Mouse (Mus musculus): ENCODE results near the gene Hspa13. TPM values are rescaled to one million over a fixed set of nuclear protein-coding genes. Genes with fewer than 3 reads are reported as not detected.

Gene Hspa13
- polyA plus RNA-seq, 1 experiment from 2014 or later, result 27.7 TPM

- no peak for TF ChIP-seq CTCF (IDR thresholded peaks at IDR 0.05; ENCODE audit: low read depth)
- no peak for ATAC-seq (replicated peaks; ENCODE audit: low FRiP score, low read depth)
- no peaks in the 10 kb centered on the region for H3K9me3 ChIP-seq (replicated peaks; ENCODE audit: low read length)
These were observed 18.0 kb downstream of the Hspa13 start for GRCm38 (mm10) chr16:75748926-75749325.

DNA sequence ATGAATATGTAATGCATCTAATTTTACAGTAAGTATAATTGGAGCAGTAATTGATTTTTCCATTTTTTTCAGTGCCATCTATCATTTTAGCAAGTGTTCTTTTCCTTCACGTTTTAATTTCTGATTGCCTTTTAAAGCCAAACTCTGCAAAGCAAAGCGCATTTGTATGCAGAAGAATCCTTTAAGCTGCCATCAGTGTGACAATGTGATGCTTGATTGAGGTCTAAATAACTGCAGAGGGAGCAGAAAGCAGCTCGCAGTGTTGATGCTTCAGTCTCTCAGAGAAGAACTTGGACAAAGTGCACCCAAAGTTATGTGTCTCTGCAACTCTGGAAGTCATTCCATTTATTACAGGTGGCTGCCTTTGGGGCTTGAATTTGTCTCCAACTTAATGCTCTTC is 22.9 kb downstream of the Hspa13 start:
- ATAC-seq (replicated peaks; ENCODE audit: low FRiP score, low read depth) (no peak), DNase-seq (ENCODE audit: low spot score) (no peak)
- H3K36me3 ChIP-seq (ENCODE audit: insufficient read depth, low read length), result no peaks in the 10 kb centered on the region
- H3K4me2 ChIP-seq (ENCODE audit: low read length), result no peak overlapping the region
- no peak overlapping the region for H3K9ac ChIP-seq (ENCODE audit: low read depth, low read length)
- no peak for TF ChIP-seq CTCF (IDR thresholded peaks at IDR 0.05; ENCODE audit: low read depth)
- no peaks in the 10 kb centered on the region for H3K9me3 ChIP-seq (replicated peaks; ENCODE audit: low read length)
- WGBS, result 71% methylated on average over 3 of the region's 3 CpGs
- H3K4me1 ChIP-seq (replicated peaks; ENCODE audit: insufficient read depth, low read length), result no peaks in the 10 kb centered on the region
- H3K27ac ChIP-seq, result no peak overlapping the region
- no peaks in the 10 kb centered on the region for H3K27me3 ChIP-seq (ENCODE audit: insufficient read depth, low read length)
- H3K4me3 ChIP-seq (replicated peaks; ENCODE audit: low read depth, low read length), result no peak overlapping the region

More at GRCm38 (mm10) chr16:75748926-75749325, 18.0 kb downstream of the Hspa13 start:
- H3K4me3 ChIP-seq (replicated peaks; ENCODE audit: low read depth, low read length), result no peak overlapping the region
- DNase-seq (ENCODE audit: low spot score), result no peak
- 96% methylated on average over 1 of the region's 1 CpGs for WGBS
- H3K27ac ChIP-seq, result no peak overlapping the region
- no peak overlapping the region for H3K4me2 ChIP-seq (ENCODE audit: low read length)
- no peaks in the 10 kb centered on the region for H3K27me3 ChIP-seq (ENCODE audit: insufficient read depth, low read length)
- H3K36me3 ChIP-seq (ENCODE audit: insufficient read depth, low read length), result no peaks in the 10 kb centered on the region
- no peaks in the 10 kb centered on the region for H3K4me1 ChIP-seq (replicated peaks; ENCODE audit: insufficient read depth, low read length)
- H3K9ac ChIP-seq (ENCODE audit: low read depth, low read length), result no peak overlapping the region

- no peaks in the 10 kb centered on the region for H3K9me3 ChIP-seq (replicated peaks; ENCODE audit: low read length)
- DNase-seq (ENCODE audit: low spot score), result peak; percentile 24
- no peaks in the 10 kb centered on the region for H3K27me3 ChIP-seq (ENCODE audit: insufficient read depth, low read length)
- no peak for TF ChIP-seq CTCF (IDR thresholded peaks at IDR 0.05; ENCODE audit: low read depth)
- H3K36me3 ChIP-seq (ENCODE audit: insufficient read depth, low read length), result no peaks in the 10 kb centered on the region
- H3K4me2 ChIP-seq (ENCODE audit: low read length), result no peak overlapping the region
- H3K4me3 ChIP-seq (replicated peaks; ENCODE audit: low read depth, low read length), result no peak overlapping the region
- no peak for ATAC-seq (replicated peaks; ENCODE audit: low FRiP score, low read depth)
- no peak overlapping the region for H3K9ac ChIP-seq (ENCODE audit: low read depth, low read length)
- 39% methylated on average over 2 of the region's 2 CpGs for WGBS
- no peak overlapping the region for H3K27ac ChIP-seq
- H3K4me1 ChIP-seq (replicated peaks; ENCODE audit: insufficient read depth, low read length), result no peaks in the 10 kb centered on the region
These were observed 49.3 kb downstream of the Hspa13 start for GRCm38 (mm10) chr16:75717405-75718173.

- Histone ChIP-seq H3K4me3 (replicated peaks; ENCODE audit: low read depth, low read length) (no peak overlapping the region), H3K9me3 (replicated peaks; ENCODE audit: low read length) (no peaks in the 10 kb centered on the region), H3K4me2 (ENCODE audit: low read length) (no peak overlapping the region), H3K36me3 (ENCODE audit: insufficient read depth, low read length) (no peaks in the 10 kb centered on the region), H3K27me3 (ENCODE audit: insufficient read depth, low read length) (no peaks in the 10 kb centered on the region), H3K27ac (no peak overlapping the region), H3K9ac (ENCODE audit: low read depth, low read length) (no peak overlapping the region), H3K4me1 (replicated peaks; ENCODE audit: insufficient read depth, low read length) (no peaks in the 10 kb centered on the region)
- peak; percentile 78 for TF ChIP-seq CTCF (IDR thresholded peaks at IDR 0.05; ENCODE audit: low read depth)
- peak; percentile 49 for DNase-seq (ENCODE audit: low spot score)
- WGBS, result 11% methylated on average over 2 of the region's 2 CpGs
- 0 out of 2 replicates have a peak, but pooled peaks have one; percentile 46 for ATAC-seq (replicated peaks; ENCODE audit: low FRiP score, low read depth)
These were observed 70.7 kb downstream of the Hspa13 start for GRCm38 (mm10) chr16:75696176-75696575.

Small RNA genes lying within 50 kb of the gene (microRNA-seq; reads per million reads assigned to microRNA genes)
- not detected for gene Gm22923

Other genes with a start within 250 kb of the Hspa13 start
- not detected in 2 replicates for gene Lipi, start 181.0 kb downstream of the Hspa13 start, polyA plus RNA-seq (2015; fragmentation: Nextera tagmentation; extraction: Ambion mirVana)
- 0.45 and 0.55 TPM in 2 replicates for gene Rbm11, start 174.3 kb downstream of the Hspa13 start, polyA plus RNA-seq (2015; fragmentation: Nextera tagmentation; extraction: Ambion mirVana)